Mouse (Mus musculus) heart, postnatal 36 days (tissue): ENCODE results near the gene Ispd. TPM values are rescaled to one million over a fixed set of nuclear protein-coding genes. Genes with fewer than 3 reads are reported as not detected.
A peak's percentile ranks its signal among the peaks of the same experiment; 100 is the strongest.

Source experiments
- DNase-seq, 2 experiments: peaks; one replicate each; pipeline ENCODE4 v3.0.0; 2021 to 2022
- intact Hi-C: fragments of 180-260 bp; cut with DNase I; formaldehyde crosslinking; loops from one replicate; pipeline ENCODE4 v1.15.1; 2025
- total RNA-seq, 2 experiments: library from RNA; stranded (reverse); gene quantifications; 2 replicates each; pipeline ENCODE4 v1.2.3; 2021

The Ispd gene
- total RNA-seq, 2 experiments from 2014 or later, result 4.6 to 5.8 TPM

DNA sequence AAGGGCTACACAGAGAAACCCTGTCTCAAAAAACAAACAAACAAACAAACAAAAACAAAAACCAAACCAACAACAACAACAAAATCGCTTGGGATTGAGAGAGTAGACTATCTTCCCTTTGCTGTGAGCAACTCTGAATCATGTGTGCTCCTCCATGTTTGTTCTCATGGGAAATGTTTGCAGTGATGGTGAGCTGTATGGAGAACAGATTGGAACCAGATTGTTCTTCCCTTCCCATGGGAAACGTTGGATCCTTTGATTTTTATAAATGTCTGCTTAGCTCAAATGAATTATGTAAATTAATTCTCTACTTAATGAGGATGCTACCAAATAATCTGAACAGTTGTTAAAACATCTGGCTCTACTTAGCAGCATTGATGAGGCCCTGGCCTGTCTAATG lies 312.8 kb downstream of the Ispd start:
- intact Hi-C loops, result no loop called here
- no peak for DNase-seq

DNA sequence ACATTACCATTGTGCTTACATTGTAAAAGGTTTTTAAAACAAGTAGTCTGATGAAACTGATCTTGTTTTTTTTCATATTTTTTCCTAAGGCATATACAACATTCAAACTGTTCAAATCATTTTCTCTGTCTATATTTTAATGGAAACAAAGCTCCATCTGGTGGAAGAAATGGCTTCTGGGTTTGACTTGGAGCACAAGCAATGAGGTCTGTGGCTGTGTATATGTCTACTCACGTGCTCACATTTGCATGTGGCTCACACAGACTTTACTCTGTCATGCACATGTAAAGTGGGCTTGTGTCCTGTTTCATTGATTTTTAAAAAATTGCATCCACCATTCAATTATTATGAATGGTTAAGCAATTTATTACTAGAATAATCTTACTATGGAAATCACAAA lies 323.1 kb downstream of the Ispd start:
- intact Hi-C loops, result no loop called here
- DNase-seq, result no peak

- intact Hi-C loops, result no loop called here
- no peak for DNase-seq
Measured at GRCm38 (mm10) chr12:36708810-36709209, 327.6 kb downstream of the Ispd start.

GRCm38 (mm10) chr12:36713866-36714662 lies 332.8 kb downstream of the Ispd start:
- intact Hi-C loops, result loop anchor here (1.0 to 5.0 kb wide), 4 partner anchors 233 to 736 kb away; no protein-coding TSS in a partner anchor
- DNase-seq, result peak in 1 of 2 experiments; percentile 38

GRCm38 (mm10) chr12:36717526-36717925 lies 336.3 kb downstream of the Ispd start:
- intact Hi-C loops, result loop anchor here (2.0 to 5.0 kb wide), 5 partner anchors 135 to 550 kb away; partner anchors contain the start of gene Meox2
- no peak for DNase-seq

DNA sequence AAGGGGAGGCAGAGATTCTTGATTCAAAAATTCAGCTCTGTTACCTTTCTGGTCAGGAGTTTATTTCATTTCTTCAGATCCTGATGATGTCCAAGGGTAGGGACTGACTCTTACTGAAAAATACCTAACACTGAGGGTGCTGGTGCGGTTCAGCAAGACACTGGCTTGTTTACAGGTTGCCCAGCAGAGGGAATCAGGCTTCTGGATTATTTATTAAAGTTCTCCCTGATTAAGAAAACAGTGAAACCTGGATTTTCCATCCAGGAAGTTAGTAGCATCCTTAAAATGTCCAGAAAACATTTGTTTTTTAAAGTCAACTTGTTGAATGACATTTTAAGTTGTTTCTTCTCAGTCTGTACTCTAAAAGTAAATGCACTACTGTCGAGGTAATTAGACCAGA lies 337.2 kb downstream of the Ispd start:
- no peak for DNase-seq
- intact Hi-C loops, result loop anchor here (1.0 to 5.0 kb wide), 5 partner anchors 134 to 549 kb away; no protein-coding TSS in a partner anchor

DNA sequence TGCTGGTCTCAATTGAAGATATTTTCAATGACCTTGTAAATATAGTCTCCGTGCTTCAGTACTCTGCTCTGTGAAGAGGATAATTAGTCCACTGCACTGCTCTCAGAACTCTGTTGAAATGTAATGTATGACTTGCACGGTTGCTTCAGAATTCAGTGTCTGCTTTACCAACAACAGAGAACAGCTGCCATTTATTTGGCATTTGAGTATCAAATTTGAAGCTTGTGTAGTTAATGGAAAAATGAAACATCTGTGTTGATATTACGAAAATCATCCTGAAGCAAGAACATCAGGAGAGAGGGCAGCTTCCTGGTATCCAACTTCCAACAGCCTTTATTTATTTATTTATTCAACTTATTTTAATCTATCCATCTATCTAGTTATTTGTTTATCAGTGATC lies 337.8 kb downstream of the Ispd start:
- intact Hi-C loops, result loop anchor here (5.0 kb wide), 4 partner anchors 133 to 548 kb away; no protein-coding TSS in a partner anchor

DNA sequence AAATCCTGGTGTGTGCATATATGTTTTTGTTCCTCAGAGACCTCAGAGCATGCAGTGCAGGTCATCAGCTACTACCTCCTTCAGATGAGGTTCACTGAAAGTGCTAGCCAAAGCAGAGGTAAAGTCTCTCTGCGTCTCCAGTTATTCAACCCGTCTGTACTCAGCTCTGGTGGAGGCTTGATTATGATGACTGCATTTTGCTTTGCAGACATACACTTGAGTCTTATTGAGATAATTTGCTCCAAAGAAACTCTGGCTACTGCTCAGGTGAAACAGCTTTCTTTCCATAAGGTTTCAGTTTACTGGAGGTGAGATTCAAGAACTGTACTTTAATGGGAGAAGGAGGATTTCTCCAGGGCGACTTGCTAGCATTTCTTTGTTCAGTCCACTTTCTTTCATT lies 339.5 kb downstream of the Ispd start:
- intact Hi-C loops, result loop anchor here (5.0 kb wide), 1 partner anchor 62 kb away; no protein-coding TSS in a partner anchor

More for the DNA sequence above, 337.8 kb downstream of the Ispd start:
- DNase-seq, result no peak

DNA sequence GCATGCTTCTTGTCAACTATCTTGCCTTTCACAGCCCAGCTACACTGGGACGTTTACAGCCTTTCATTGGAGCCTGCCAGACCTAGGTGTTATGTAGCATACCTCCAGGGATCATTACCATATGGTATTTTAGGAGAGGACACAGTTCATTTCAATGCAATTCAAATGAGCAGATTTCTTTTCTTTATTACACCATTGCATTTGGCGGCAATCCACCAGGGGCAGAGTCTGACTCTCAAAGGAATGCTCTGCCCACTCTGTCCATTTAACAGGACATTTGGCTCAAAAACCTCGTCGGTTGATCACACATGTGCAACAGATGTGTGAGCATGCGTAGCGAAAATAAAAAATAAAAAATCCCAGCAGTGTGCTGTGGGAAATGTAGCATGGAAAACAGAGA lies 340.0 kb downstream of the Ispd start:
- no peak for DNase-seq
- intact Hi-C loops, result loop anchor here (5.0 kb wide), 1 partner anchor 61 kb away; no protein-coding TSS in a partner anchor

More for the DNA sequence above, 339.5 kb downstream of the Ispd start:
- DNase-seq, result no peak

- intact Hi-C loops, result loop anchor here (5.0 kb wide), 1 partner anchor 60 kb away; no protein-coding TSS in a partner anchor
- DNase-seq, result peak; percentile 27 to 35
Measured at GRCm38 (mm10) chr12:36722754-36723153, 341.5 kb downstream of the Ispd start.

DNA sequence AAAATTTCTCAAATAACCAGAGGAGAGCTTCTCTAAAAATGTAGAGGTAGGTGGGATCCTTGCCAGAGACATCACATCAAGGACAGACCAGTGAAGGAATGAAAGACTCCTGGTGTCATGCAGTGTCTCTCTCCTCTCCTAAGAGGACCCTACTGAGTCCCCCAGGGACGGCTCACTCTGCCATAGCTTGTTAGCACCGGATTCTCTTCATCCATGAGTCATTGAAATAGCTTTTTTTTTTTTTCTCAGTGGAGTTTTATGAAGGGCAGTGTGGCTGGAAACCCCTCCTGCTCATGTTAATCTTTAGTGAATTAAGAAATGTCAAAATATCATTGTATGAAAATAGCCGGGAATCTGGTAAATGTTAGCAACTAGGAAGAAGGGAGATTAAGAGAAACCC lies 342.1 kb downstream of the Ispd start:
- intact Hi-C loops, result loop anchor here (5.0 kb wide), 1 partner anchor 59 kb away; no protein-coding TSS in a partner anchor
- peak in 1 of 2 experiments; percentile 22 for DNase-seq

GRCm38 (mm10) chr12:36724297-36724696 lies 343.0 kb downstream of the Ispd start:
- DNase-seq, result no peak
- intact Hi-C loops, result loop anchor here (5.0 kb wide), 1 partner anchor 58 kb away; no protein-coding TSS in a partner anchor

DNA sequence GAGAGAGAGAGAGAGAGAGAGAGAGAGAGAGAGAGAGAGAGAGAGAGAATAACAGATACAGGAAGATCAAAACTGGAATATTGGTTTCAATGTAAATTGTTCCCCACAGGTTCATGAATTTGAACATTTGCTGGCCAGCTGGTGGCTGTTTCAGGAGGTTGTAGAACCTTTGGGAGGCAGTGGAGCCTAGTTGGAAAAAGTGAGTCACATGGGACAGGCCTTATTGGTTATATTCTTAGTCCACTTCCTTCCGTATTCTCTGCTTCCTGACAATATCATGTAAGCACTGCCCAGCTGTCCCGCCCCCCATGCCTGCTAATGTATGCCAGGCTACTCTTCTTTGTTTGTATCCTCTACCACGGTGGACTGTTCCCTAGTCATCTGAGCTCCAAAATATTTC lies 344.0 kb downstream of the Ispd start:
- DNase-seq, result no peak
- intact Hi-C loops, result no loop called here

DNA sequence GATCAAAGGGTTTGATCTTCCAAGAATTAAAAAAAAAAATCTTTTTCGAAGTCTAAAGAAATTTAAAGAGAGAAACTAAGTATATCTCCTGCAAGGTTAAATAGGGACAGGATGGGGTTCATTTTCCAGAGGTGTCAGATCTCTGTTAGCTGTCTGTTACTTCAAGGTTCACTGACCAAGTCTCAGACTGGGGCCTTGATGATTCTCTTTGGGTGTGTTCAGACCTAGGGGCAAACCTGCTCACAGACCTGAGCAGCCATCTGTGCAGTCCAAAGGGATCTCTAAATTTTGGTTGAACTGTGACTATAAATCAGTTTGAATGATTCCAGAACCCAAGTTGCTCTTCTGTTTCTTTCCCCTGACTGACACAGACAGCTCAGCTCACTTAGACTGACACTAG lies 344.8 kb downstream of the Ispd start:
- intact Hi-C loops, result no loop called here
- DNase-seq, result no peak

GRCm38 (mm10) chr12:36733673-36734371 lies 352.6 kb downstream of the Ispd start:
- intact Hi-C loops, result no loop called here
- no peak for DNase-seq

Other genes starting within 250 kb of the Ispd start
- gene Ankmy2, start 224.3 kb upstream of the Ispd start, total RNA-seq, result 10 to 100 TPM; 14.5 to 17.2 TPM
- gene Bzw2, start 223.4 kb upstream of the Ispd start, total RNA-seq, result 100 to 1,000 TPM; 170 to 180 TPM
- not detected for gene Lrrc72, start 128.1 kb upstream of the Ispd start, total RNA-seq
- gene Sostdc1, start 67.3 kb upstream of the Ispd start, total RNA-seq, result under 1 TPM; 0.39 to 0.43 TPM
- gene D630036H23Rik, start 731 bp downstream of the Ispd start, total RNA-seq, result under 1 TPM; 0.95 to 0.97 TPM